8 mouse cellular contexts compared by ENCODE assay signal in the genomic region with DNA sequence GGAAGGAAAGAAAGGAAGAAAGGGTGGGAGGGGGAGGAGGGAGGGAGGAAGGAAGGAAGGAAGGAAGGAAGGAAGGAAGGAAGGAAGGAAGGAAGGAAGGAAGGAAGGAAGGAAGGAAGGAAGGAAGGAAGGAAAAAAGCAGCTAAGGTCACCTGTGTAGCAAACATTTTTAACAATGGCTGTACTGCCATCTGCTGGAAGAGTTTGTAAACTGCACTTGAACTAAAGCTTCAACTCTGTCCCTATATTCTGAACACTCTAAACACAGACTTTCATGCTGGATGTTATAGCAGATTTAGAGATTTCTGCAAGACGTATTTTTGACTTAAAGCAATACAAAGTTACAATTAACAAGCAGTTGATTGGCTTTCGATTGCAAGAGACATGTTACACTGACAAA.
DNase-seq lines count a peak whose midpoint lies in the region; ATAC-seq lines count a peak whose summit lies in the region.

No protein-coding gene starts in this region.

- no peak overlapping the region for H3K4me3 ChIP-seq in hindbrain, embryonic 11.5 days (ENCODE audit: low read depth, low read length)
- H3K4me3 ChIP-seq in hindbrain, embryonic 10.5 days, result no peak overlapping the region
- H3K4me3 ChIP-seq in forebrain, embryonic 12.5 days (replicated peaks), result no peak overlapping the region

- WGBS in hindbrain, embryonic 11.5 days, result 13% methylated on average over 2 of the region's 2 CpGs
- 12% methylated on average over 2 of the region's 2 CpGs for WGBS in hindbrain, embryonic 10.5 days
- WGBS in forebrain, embryonic 12.5 days, result 15% methylated on average over 2 of the region's 2 CpGs

- no peak overlapping the region for H3K9ac ChIP-seq in hindbrain, embryonic 11.5 days (ENCODE audit: low read depth, low read length)
- no peak overlapping the region for H3K9ac ChIP-seq in forebrain, embryonic 12.5 days

- no peaks in the 10 kb centered on the region for H3K9me3 ChIP-seq in hindbrain, embryonic 11.5 days (ENCODE audit: control insufficient read depth, low read length)
- no peaks in the 10 kb centered on the region for H3K9me3 ChIP-seq in hindbrain, embryonic 10.5 days
- H3K9me3 ChIP-seq in forebrain, embryonic 12.5 days, result no peaks in the 10 kb centered on the region

- ATAC-seq in hindbrain, embryonic 11.5 days (ENCODE audit: low FRiP score), result no peak; the same call in 1 of the 2 replicates
- peak; percentile 63; the same call in 1 of the 2 replicates for ATAC-seq in forebrain, embryonic 12.5 days (ENCODE audit: low FRiP score)

- H3K36me3 ChIP-seq in hindbrain, embryonic 11.5 days (ENCODE audit: control insufficient read depth, insufficient read depth, low read length), result no peaks in the 10 kb centered on the region
- H3K36me3 ChIP-seq in hindbrain, embryonic 10.5 days, result no peaks in the 10 kb centered on the region
- no peaks in the 10 kb centered on the region for H3K36me3 ChIP-seq in forebrain, embryonic 12.5 days (replicated peaks)

- DNase-seq in hindbrain, embryonic 11.5 days (ENCODE audit: low spot score), result peak; percentile 65
- DNase-seq in hindbrain, embryonic 10.5 days (ENCODE audit: low spot score), result no peak
- DNase-seq in CD4-positive, CD25-positive, alpha-beta regulatory T cell, adult 2 months (ENCODE audit: low read depth, low spot score), result peak; percentile 68
- peak; percentile 79 for DNase-seq in adipocyte (ENCODE audit: low spot score)
- peak; percentile 26 for DNase-seq in layer of hippocampus, adult 9-10 months (ENCODE audit: low spot score)
- peak; percentile 66 for DNase-seq in naive thymus-derived CD4-positive, alpha-beta T cell, adult 2 months (ENCODE audit: low read depth)
- DNase-seq in Muller cell, postnatal 12 days (ENCODE audit: inconsistent ontology term), result no peak

- no peak overlapping the region for H3K27ac ChIP-seq in hindbrain, embryonic 11.5 days (ENCODE audit: low read depth, low read length)
- no peak overlapping the region for H3K27ac ChIP-seq in hindbrain, embryonic 10.5 days
- no peak overlapping the region for H3K27ac ChIP-seq in forebrain, embryonic 12.5 days

- H3K4me1 ChIP-seq in hindbrain, embryonic 11.5 days (replicated peaks; ENCODE audit: control insufficient read depth, insufficient read depth, low read length), result no peaks in the 10 kb centered on the region
- H3K4me1 ChIP-seq in hindbrain, embryonic 10.5 days (replicated peaks), result no peaks in the 10 kb centered on the region
- no peaks in the 10 kb centered on the region for H3K4me1 ChIP-seq in forebrain, embryonic 12.5 days

- no peaks in the 10 kb centered on the region for H3K27me3 ChIP-seq in hindbrain, embryonic 11.5 days (ENCODE audit: control insufficient read depth, insufficient read depth, low read length)
- no peaks in the 10 kb centered on the region for H3K27me3 ChIP-seq in hindbrain, embryonic 10.5 days (ENCODE audit: insufficient read depth, poor library complexity, severe bottlenecking)
- 0 out of 2 replicates have a peak, but pooled peaks cover 3% of the 10 kb centered on the region for H3K27me3 ChIP-seq in forebrain, embryonic 12.5 days

- no peak overlapping the region for H3K4me2 ChIP-seq in hindbrain, embryonic 11.5 days (replicated peaks; ENCODE audit: low read depth, low read length)
- H3K4me2 ChIP-seq in forebrain, embryonic 12.5 days, result no peak overlapping the region

Comparison
In these comparisons a context has a peak if more than half of its experiments do, and no peak if none do; other contexts are left out.
1. DNase-seq: peak in hindbrain, embryonic 11.5 days (single experiment), CD4-positive, CD25-positive, alpha-beta regulatory T cell, adult 2 months (single experiment), adipocyte (single experiment), layer of hippocampus, adult 9-10 months (single experiment) and naive thymus-derived CD4-positive, alpha-beta T cell, adult 2 months (single experiment); none in hindbrain, embryonic 10.5 days (single experiment) and Muller cell, postnatal 12 days (single experiment).